Mouse (Mus musculus): ENCODE results near the gene Gm20388. TPM values are rescaled to one million over a fixed set of nuclear protein-coding genes. Genes with fewer than 3 reads are reported as not detected.

Gene Gm20388
- total and polyA plus RNA-seq, 2 experiments from 2014 or later: 17.3 TPM; not detected in 1

DNA sequence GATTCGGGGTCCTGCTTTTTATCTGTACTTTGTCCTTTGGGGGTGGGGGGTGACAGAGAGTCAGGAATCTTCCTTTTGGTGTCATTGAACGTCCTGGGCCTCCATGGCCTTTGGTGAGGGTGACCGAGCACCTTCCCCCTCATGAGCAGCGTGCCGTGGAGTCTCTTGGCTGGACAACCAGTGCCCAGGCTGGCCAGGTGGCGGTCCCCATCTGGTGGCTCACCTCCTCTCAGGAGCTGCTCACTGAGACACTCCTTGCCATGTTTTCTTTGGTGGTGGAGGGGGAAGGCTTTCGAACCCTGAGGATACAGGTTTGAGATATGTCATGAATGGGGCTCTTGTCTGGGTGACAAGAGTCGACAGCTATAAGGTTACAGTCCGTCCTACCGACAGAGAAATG is 139.7 kb downstream of the Gm20388 start:
- 74% methylated on average over 10 of the region's 10 CpGs for WGBS
- no peak overlapping the region for H3K4me2 ChIP-seq (ENCODE audit: low read depth, low read length)
- DNase-seq (ENCODE audit: low spot score) (no peak), ATAC-seq (ENCODE audit: insufficient read depth, low read depth) (no peak)
- peaks cover 24% of the 10 kb centered on the region for H3K4me1 ChIP-seq (ENCODE audit: control insufficient read depth, insufficient read depth)
- H3K36me3 ChIP-seq (replicated peaks; ENCODE audit: control insufficient read depth, insufficient read depth, low read length): no peaks in the 10 kb centered on the region
- H3K9me3 ChIP-seq (replicated peaks; ENCODE audit: control insufficient read depth, low read length): no peaks in the 10 kb centered on the region
- H3K9ac ChIP-seq (replicated peaks; ENCODE audit: low read depth, low read length): no peak overlapping the region
- no peaks in the 10 kb centered on the region for H3K27me3 ChIP-seq (ENCODE audit: control insufficient read depth, insufficient read depth, low read length)
- TF ChIP-seq EP300 (IDR thresholded peaks at IDR 0.05; ENCODE audit: low read depth) (no peak), CTCF (IDR thresholded peaks at IDR 0.05; ENCODE audit: low read depth) (no peak)
- H3K27ac ChIP-seq (ENCODE audit: low read depth): no peak overlapping the region
- H3K4me3 ChIP-seq (ENCODE audit: low read depth, low read length): no peak overlapping the region

DNA sequence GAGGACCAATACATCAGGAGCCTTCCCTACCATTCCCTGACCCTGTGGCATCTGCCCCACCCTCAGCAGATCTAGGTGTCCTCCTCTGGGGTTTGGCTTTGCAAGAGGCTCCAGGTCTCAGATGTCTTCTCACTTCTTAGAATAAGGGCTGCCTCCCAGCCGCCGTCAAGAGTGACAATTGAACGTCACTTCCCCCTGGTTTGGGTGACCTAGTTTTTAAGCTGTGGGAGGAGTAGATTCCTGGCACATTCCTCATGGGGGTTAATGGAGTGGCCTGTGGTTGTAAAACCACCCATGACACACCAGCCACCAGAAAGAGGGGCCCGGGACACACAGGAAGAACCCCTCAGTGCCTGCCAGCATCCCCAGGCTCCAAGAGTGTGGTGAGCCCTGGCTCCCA is 140.4 kb downstream of the Gm20388 start:
- 41% methylated on average over 4 of the region's 4 CpGs for WGBS
- DNase-seq (ENCODE audit: low spot score) (no peak), ATAC-seq (ENCODE audit: insufficient read depth, low read depth) (0 out of 2 replicates have a peak, but pooled peaks have one; percentile 22)
- Histone ChIP-seq H3K36me3 (replicated peaks; ENCODE audit: control insufficient read depth, insufficient read depth, low read length) (no peaks in the 10 kb centered on the region), H3K27me3 (ENCODE audit: control insufficient read depth, insufficient read depth, low read length) (no peaks in the 10 kb centered on the region), H3K9me3 (replicated peaks; ENCODE audit: control insufficient read depth, low read length) (no peaks in the 10 kb centered on the region), H3K4me1 (ENCODE audit: control insufficient read depth, insufficient read depth) (peaks cover 22% of the 10 kb centered on the region), H3K4me2 (ENCODE audit: low read depth, low read length) (no peak overlapping the region), H3K27ac (ENCODE audit: low read depth) (peak overlapping the region; percentile 3; the same call in 1 of the 2 replicates), H3K9ac (replicated peaks; ENCODE audit: low read depth, low read length) (no peak overlapping the region), H3K4me3 (ENCODE audit: low read depth, low read length) (no peak overlapping the region)
- TF ChIP-seq CTCF (IDR thresholded peaks at IDR 0.05; ENCODE audit: low read depth) (no peak), EP300 (IDR thresholded peaks at IDR 0.05; ENCODE audit: low read depth) (no peak)

DNA sequence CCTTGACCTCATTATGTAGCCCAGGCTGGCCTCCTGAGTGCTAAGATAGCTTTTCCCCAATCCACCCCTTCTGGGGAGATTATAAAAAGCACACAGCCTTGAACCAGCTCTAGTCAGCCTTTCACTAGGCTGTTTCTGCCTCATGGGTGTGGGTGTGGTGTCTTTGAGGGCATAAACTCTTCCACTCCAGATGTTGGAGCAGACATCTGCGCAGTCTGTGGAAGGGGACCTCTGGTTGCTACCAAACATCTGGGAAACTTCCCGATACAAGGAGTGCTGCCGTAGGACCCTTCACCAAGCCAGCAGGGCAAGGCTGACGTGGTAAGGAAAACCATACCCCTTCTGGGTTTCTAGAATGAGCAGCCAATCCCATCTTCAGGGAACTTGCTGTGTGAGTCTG is 141.3 kb downstream of the Gm20388 start:
- Histone ChIP-seq H3K27me3 (ENCODE audit: control insufficient read depth, insufficient read depth, low read length) (no peaks in the 10 kb centered on the region), H3K36me3 (replicated peaks; ENCODE audit: control insufficient read depth, insufficient read depth, low read length) (no peaks in the 10 kb centered on the region), H3K9me3 (replicated peaks; ENCODE audit: control insufficient read depth, low read length) (0 out of 2 replicates have a peak, but pooled peaks cover 5% of the 10 kb centered on the region), H3K4me1 (ENCODE audit: control insufficient read depth, insufficient read depth) (peaks cover 12% of the 10 kb centered on the region), H3K4me3 (ENCODE audit: low read depth, low read length) (no peak overlapping the region), H3K27ac (ENCODE audit: low read depth) (no peak overlapping the region), H3K9ac (replicated peaks; ENCODE audit: low read depth, low read length) (no peak overlapping the region), H3K4me2 (ENCODE audit: low read depth, low read length) (no peak overlapping the region)
- TF ChIP-seq CTCF (IDR thresholded peaks at IDR 0.05; ENCODE audit: low read depth) (no peak), EP300 (IDR thresholded peaks at IDR 0.05; ENCODE audit: low read depth) (no peak)
- DNase-seq (ENCODE audit: low spot score) (no peak), ATAC-seq (ENCODE audit: insufficient read depth, low read depth) (no peak)
- 97% methylated on average over 4 of the region's 4 CpGs for WGBS

DNA sequence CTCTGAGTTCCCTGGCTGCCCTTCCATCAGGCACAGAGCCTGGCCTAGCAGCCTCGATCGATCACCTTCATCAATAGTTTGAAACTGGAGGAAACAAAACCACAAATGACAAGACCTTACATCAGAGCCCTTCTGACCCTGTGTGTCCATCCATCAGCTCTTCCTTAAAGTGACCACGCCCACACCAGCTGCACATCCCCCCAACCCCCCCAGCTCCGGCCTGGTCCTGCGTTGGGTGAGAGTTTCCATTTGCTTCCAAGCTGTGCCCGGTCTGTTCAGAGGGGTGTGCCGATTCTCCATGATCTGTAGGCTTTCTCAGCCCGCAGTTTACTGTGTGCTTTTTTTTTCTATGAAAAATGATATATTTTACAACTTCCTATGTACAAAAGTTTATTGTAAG is 141.7 kb downstream of the Gm20388 start:
- no peak overlapping the region for H3K4me2 ChIP-seq (ENCODE audit: low read depth, low read length)
- H3K9ac ChIP-seq (replicated peaks; ENCODE audit: low read depth, low read length): no peak overlapping the region
- H3K4me1 ChIP-seq (ENCODE audit: control insufficient read depth, insufficient read depth): peaks cover 10% of the 10 kb centered on the region
- H3K27me3 ChIP-seq (ENCODE audit: control insufficient read depth, insufficient read depth, low read length): no peaks in the 10 kb centered on the region
- 0 out of 2 replicates have a peak, but pooled peaks cover 5% of the 10 kb centered on the region for H3K9me3 ChIP-seq (replicated peaks; ENCODE audit: control insufficient read depth, low read length)
- ATAC-seq (ENCODE audit: insufficient read depth, low read depth): no peak
- no peaks in the 10 kb centered on the region for H3K36me3 ChIP-seq (replicated peaks; ENCODE audit: control insufficient read depth, insufficient read depth, low read length)
- no peak for DNase-seq (ENCODE audit: low spot score)
- TF ChIP-seq CTCF (IDR thresholded peaks at IDR 0.05; ENCODE audit: low read depth) (no peak), EP300 (IDR thresholded peaks at IDR 0.05; ENCODE audit: low read depth) (no peak)
- H3K4me3 ChIP-seq (ENCODE audit: low read depth, low read length): no peak overlapping the region
- no peak overlapping the region for H3K27ac ChIP-seq (ENCODE audit: low read depth)
- WGBS: 85% methylated on average over 8 of the region's 8 CpGs

DNA sequence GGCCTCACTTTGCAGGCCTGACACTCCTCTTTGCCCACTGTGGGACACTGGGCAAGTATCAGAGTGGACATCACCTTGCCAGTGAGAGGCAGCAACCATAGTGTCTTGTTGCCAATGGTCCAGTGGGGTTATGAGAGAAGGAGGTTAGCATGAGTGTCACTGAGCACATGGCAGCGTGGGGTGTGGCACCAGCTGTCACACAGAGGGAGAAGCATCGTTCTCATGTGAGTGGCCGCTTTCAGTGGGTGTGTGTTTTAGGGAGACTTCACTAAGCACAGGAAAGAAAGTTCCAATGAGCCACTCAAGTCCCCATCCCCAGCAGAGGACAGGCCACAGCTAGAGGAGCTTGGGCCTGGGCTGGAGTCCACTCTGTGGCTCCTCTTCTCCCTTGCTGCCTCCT is 144.2 kb downstream of the Gm20388 start:
- H3K9me3 ChIP-seq (replicated peaks; ENCODE audit: control insufficient read depth, low read length): 0 out of 2 replicates have a peak, but pooled peaks cover 5% of the 10 kb centered on the region
- H3K4me3 ChIP-seq (ENCODE audit: low read depth, low read length): no peak overlapping the region
- no peaks in the 10 kb centered on the region for H3K36me3 ChIP-seq (replicated peaks; ENCODE audit: control insufficient read depth, insufficient read depth, low read length)
- H3K9ac ChIP-seq (replicated peaks; ENCODE audit: low read depth, low read length): no peak overlapping the region
- TF ChIP-seq CTCF (IDR thresholded peaks at IDR 0.05; ENCODE audit: low read depth) (no peak), EP300 (IDR thresholded peaks at IDR 0.05; ENCODE audit: low read depth) (no peak)
- WGBS: 89% methylated on average over 3 of the region's 3 CpGs
- no peak overlapping the region for H3K27ac ChIP-seq (ENCODE audit: low read depth)
- H3K4me2 ChIP-seq (ENCODE audit: low read depth, low read length): no peak overlapping the region
- no peak for ATAC-seq (ENCODE audit: insufficient read depth, low read depth)
- peaks cover 10% of the 10 kb centered on the region for H3K4me1 ChIP-seq (ENCODE audit: control insufficient read depth, insufficient read depth)
- H3K27me3 ChIP-seq (ENCODE audit: control insufficient read depth, insufficient read depth, low read length): no peaks in the 10 kb centered on the region
- no peak for DNase-seq (ENCODE audit: low spot score)

DNA sequence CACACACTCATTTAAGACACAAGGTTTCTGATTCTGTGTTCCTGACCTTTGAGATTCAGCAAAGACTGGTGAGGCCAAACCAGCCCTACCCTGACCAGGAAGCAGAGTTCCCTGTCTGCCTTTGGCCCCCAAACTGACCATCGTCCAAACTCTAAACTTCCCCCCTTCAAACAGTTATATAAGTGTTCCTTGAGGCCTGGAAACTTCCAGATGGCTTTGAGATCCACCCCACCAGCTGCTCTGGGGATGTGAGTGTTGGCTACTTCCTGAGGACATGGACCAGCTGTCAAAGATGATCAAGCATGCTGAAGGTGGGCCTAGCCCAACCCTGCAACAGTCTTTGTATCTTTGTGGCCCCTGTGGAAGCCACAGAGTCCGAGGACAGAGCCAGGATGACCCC is 146.4 kb downstream of the Gm20388 start:
- Histone ChIP-seq H3K9me3 (replicated peaks; ENCODE audit: control insufficient read depth, low read length) (0 out of 2 replicates have a peak, but pooled peaks cover 5% of the 10 kb centered on the region), H3K4me3 (ENCODE audit: low read depth, low read length) (no peak overlapping the region), H3K9ac (replicated peaks; ENCODE audit: low read depth, low read length) (no peak overlapping the region), H3K27me3 (ENCODE audit: control insufficient read depth, insufficient read depth, low read length) (no peaks in the 10 kb centered on the region), H3K4me1 (ENCODE audit: control insufficient read depth, insufficient read depth) (no peaks in the 10 kb centered on the region), H3K4me2 (ENCODE audit: low read depth, low read length) (no peak overlapping the region), H3K27ac (ENCODE audit: low read depth) (no peak overlapping the region), H3K36me3 (replicated peaks; ENCODE audit: control insufficient read depth, insufficient read depth, low read length) (no peaks in the 10 kb centered on the region)
- no peak for TF ChIP-seq CTCF (IDR thresholded peaks at IDR 0.05; ENCODE audit: low read depth)
- TF ChIP-seq EP300 (IDR thresholded peaks at IDR 0.05; ENCODE audit: low read depth): no peak
- peak; percentile 11; the same call in 1 of the 2 replicates for ATAC-seq (ENCODE audit: insufficient read depth, low read depth)
- WGBS: 69% methylated on average over 2 of the region's 2 CpGs
- no peak for DNase-seq (ENCODE audit: low spot score)
